In the genomic region with DNA sequence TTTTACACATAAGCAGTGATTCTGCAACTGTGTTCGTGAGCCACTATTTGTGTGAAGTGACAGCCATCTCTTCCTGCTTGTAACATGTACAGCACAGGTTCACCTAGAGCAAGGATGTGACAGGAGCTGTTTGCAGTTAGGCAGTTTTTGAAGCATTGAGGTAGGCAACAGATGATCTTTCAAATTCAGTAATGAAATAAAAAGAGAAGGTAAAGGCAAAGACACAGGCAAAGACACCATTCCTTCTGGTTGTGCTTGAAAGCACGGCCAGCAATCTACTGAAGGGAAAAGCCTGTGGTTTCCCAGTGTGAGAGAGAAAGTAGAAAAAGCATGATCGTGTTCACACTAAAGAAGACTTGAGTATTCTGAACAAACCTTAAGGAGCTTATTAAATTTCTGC, we compare ENCODE assay signal across 35 mouse cellular contexts.
DNase-seq lines count a peak whose midpoint lies in the region; ATAC-seq and TF ChIP-seq lines count a peak whose summit lies in the region.
"Had no signal": no experiment of that assay in that cellular context is flagged by ENCODE, and none has a peak within 500 bp of the region (broad histone marks: within the 10 kb centered on the region; RNA-seq: fewer than 3 reads in every experiment).

No protein-coding gene starts in this region.

- no peaks in the 10 kb centered on the region for H3K9me3 ChIP-seq in hindbrain, embryonic 14.5 days (ENCODE audit: control insufficient read depth, low read length)
- no peaks in the 10 kb centered on the region for H3K9me3 ChIP-seq in hindbrain, embryonic 12.5 days (replicated peaks)
- no peaks in the 10 kb centered on the region for H3K9me3 ChIP-seq in forebrain, embryonic 15.5 days
- no peaks in the 10 kb centered on the region for H3K9me3 ChIP-seq in midbrain, embryonic 15.5 days
- H3K9me3 ChIP-seq: embryonic facial prominence, embryonic 13.5 days; heart, embryonic 13.5 days; intestine, embryonic 15.5 days; limb, embryonic 12.5 days; lung, embryonic 15.5 days; midbrain, embryonic 12.5 days; neural tube, embryonic 12.5 days had no signal

- H3K36me3 ChIP-seq in hindbrain, embryonic 14.5 days (replicated peaks; ENCODE audit: control insufficient read depth, insufficient read depth), result no peaks in the 10 kb centered on the region
- H3K36me3 ChIP-seq in hindbrain, embryonic 12.5 days, result no peaks in the 10 kb centered on the region
- no peaks in the 10 kb centered on the region for H3K36me3 ChIP-seq in forebrain, embryonic 15.5 days
- no peaks in the 10 kb centered on the region for H3K36me3 ChIP-seq in midbrain, embryonic 15.5 days (replicated peaks)
- no peaks in the 10 kb centered on the region for H3K36me3 ChIP-seq in thymus, adult 2 months (ENCODE audit: control insufficient read depth, insufficient read depth, low read length)
- H3K36me3 ChIP-seq: embryonic facial prominence, embryonic 13.5 days; heart, embryonic 13.5 days; intestine, embryonic 15.5 days; limb, embryonic 12.5 days; lung, embryonic 15.5 days; midbrain, embryonic 12.5 days; neural tube, embryonic 12.5 days had no signal

- peak overlapping the region; percentile 49 for H3K27ac ChIP-seq in hindbrain, embryonic 14.5 days
- H3K27ac ChIP-seq in hindbrain, embryonic 12.5 days, result no peak overlapping the region
- H3K27ac ChIP-seq in forebrain, embryonic 15.5 days (replicated peaks), result peak overlapping the region; percentile 70
- peak overlapping the region; percentile 19 for H3K27ac ChIP-seq in midbrain, embryonic 15.5 days
- no peak overlapping the region for H3K27ac ChIP-seq in thymus, adult 2 months (ENCODE audit: control insufficient read depth, insufficient read depth, low read length)
- H3K27ac ChIP-seq: embryonic facial prominence, embryonic 13.5 days; gastrocnemius, adult 2 months; heart, adult 2 months; heart, embryonic 13.5 days; intestine, embryonic 15.5 days; layer of hippocampus, adult 2 months; left cerebral cortex, adult 2 months; limb, embryonic 12.5 days; lung, embryonic 15.5 days; midbrain, embryonic 12.5 days; neural tube, embryonic 12.5 days; stomach, postnatal 0 days had no signal

- WGBS in hindbrain, embryonic 14.5 days, result 66% methylated on average over 3 of the region's 3 CpGs
- 79% methylated on average over 3 of the region's 3 CpGs for WGBS in hindbrain, embryonic 12.5 days
- WGBS in forebrain, embryonic 15.5 days, result 30% methylated on average over 3 of the region's 3 CpGs
- WGBS in midbrain, embryonic 15.5 days, result 52% methylated on average over 3 of the region's 3 CpGs
- WGBS in thymus, adult 2 months, result 77% methylated on average over 3 of the region's 3 CpGs

- no peak overlapping the region for H3K9ac ChIP-seq in hindbrain, embryonic 14.5 days
- no peak overlapping the region for H3K9ac ChIP-seq in hindbrain, embryonic 12.5 days
- H3K9ac ChIP-seq in forebrain, embryonic 15.5 days (replicated peaks), result 0 out of 2 replicates have a peak overlapping the region, but pooled peaks have one; percentile 15
- H3K9ac ChIP-seq in midbrain, embryonic 15.5 days, result no peak overlapping the region
- H3K9ac ChIP-seq: embryonic facial prominence, embryonic 13.5 days; heart, embryonic 13.5 days; intestine, embryonic 15.5 days; limb, embryonic 12.5 days; lung, embryonic 15.5 days; midbrain, embryonic 12.5 days; neural tube, embryonic 12.5 days had no signal

- no peak overlapping the region for H3K4me2 ChIP-seq in hindbrain, embryonic 14.5 days (replicated peaks)
- no peak overlapping the region for H3K4me2 ChIP-seq in hindbrain, embryonic 12.5 days (replicated peaks)
- no peak overlapping the region for H3K4me2 ChIP-seq in forebrain, embryonic 15.5 days (replicated peaks)
- no peak overlapping the region for H3K4me2 ChIP-seq in midbrain, embryonic 15.5 days
- H3K4me2 ChIP-seq: embryonic facial prominence, embryonic 13.5 days; heart, embryonic 13.5 days; intestine, embryonic 15.5 days; limb, embryonic 12.5 days; liver, embryonic 11.5 days; lung, embryonic 15.5 days; midbrain, embryonic 12.5 days; neural tube, embryonic 12.5 days had no signal

- no peak for ATAC-seq in hindbrain, embryonic 14.5 days (ENCODE audit: low FRiP score)
- ATAC-seq in hindbrain, embryonic 12.5 days (ENCODE audit: low FRiP score), result no peak
- ATAC-seq in forebrain, embryonic 15.5 days (replicated peaks), result no peak
- no peak; the same call in 1 of the 2 replicates for ATAC-seq in midbrain, embryonic 15.5 days (replicated peaks)
- no peak for ATAC-seq in erythroblast, adult 5-6 weeks (replicated peaks; ENCODE audit: low FRiP score, poor library complexity, severe bottlenecking)
- ATAC-seq: activated CD4-positive, CD25-positive, alpha-beta regulatory T cell, adult 4 months; intestine, embryonic 15.5 days had no signal

- no peaks in the 10 kb centered on the region; the same call in 1 of the 2 replicates for H3K4me1 ChIP-seq in hindbrain, embryonic 14.5 days (replicated peaks; ENCODE audit: control insufficient read depth, insufficient read depth, low read length)
- peaks cover 8% of the 10 kb centered on the region; the same call in 1 of the 2 replicates for H3K4me1 ChIP-seq in hindbrain, embryonic 12.5 days
- peaks cover 20% of the 10 kb centered on the region for H3K4me1 ChIP-seq in forebrain, embryonic 15.5 days
- peaks cover 5% of the 10 kb centered on the region for H3K4me1 ChIP-seq in midbrain, embryonic 15.5 days
- no peaks in the 10 kb centered on the region for H3K4me1 ChIP-seq in thymus, adult 2 months (replicated peaks; ENCODE audit: control insufficient read depth, insufficient read depth, low read length)
- H3K4me1 ChIP-seq: embryonic facial prominence, embryonic 13.5 days; heart, embryonic 13.5 days; intestine, embryonic 15.5 days; limb, embryonic 12.5 days; lung, embryonic 15.5 days had no signal

- H3K4me3 ChIP-seq in hindbrain, embryonic 14.5 days (replicated peaks; ENCODE audit: low read length), result no peak overlapping the region
- no peak overlapping the region for H3K4me3 ChIP-seq in hindbrain, embryonic 12.5 days
- H3K4me3 ChIP-seq in forebrain, embryonic 15.5 days, result no peak overlapping the region
- no peak overlapping the region for H3K4me3 ChIP-seq in midbrain, embryonic 15.5 days
- no peak overlapping the region for H3K4me3 ChIP-seq in thymus, adult 2 months (ENCODE audit: control insufficient read depth, insufficient read depth, low read length)
- H3K4me3 ChIP-seq: embryonic facial prominence, embryonic 13.5 days; erythroblast, embryonic 14.5 days; gastrocnemius, adult 2 months; heart, adult 2 months; heart, embryonic 13.5 days; intestine, embryonic 15.5 days; layer of hippocampus, adult 2 months; left cerebral cortex, adult 2 months; limb, embryonic 12.5 days; lung, embryonic 15.5 days; midbrain, embryonic 12.5 days; myocyte; neural tube, embryonic 12.5 days had no signal

- TF ChIP-seq POLR2A in brain, embryonic 14.5 days (IDR thresholded peaks at IDR 0.05; ENCODE audit: borderline replicate concordance, extremely low read depth, insufficient read depth, insufficient read length, poor library complexity, severe bottlenecking), result no peak
- no peak for TF ChIP-seq POLR2A in thymus, adult 2 months (IDR thresholded peaks at IDR 0.05; ENCODE audit: control insufficient read depth, extremely low read depth, insufficient read depth, low read length, poor library complexity)

- TF ChIP-seq CTCF in brain, embryonic 14.5 days (IDR thresholded peaks at IDR 0.05; ENCODE audit: borderline replicate concordance, extremely low read depth, insufficient read depth, insufficient read length), result no peak
- TF ChIP-seq CTCF in thymus, adult 2 months (IDR thresholded peaks at IDR 0.05; ENCODE audit: borderline replicate concordance, control insufficient read depth, extremely low read depth, insufficient read depth, low read length, poor library complexity), result no peak

- H3K27me3 ChIP-seq in hindbrain, embryonic 14.5 days (ENCODE audit: control insufficient read depth, insufficient read depth, low read length), result no peaks in the 10 kb centered on the region
- no peaks in the 10 kb centered on the region for H3K27me3 ChIP-seq in hindbrain, embryonic 12.5 days
- H3K27me3 ChIP-seq in forebrain, embryonic 15.5 days, result no peaks in the 10 kb centered on the region
- H3K27me3 ChIP-seq in midbrain, embryonic 15.5 days (replicated peaks), result no peaks in the 10 kb centered on the region
- H3K27me3 ChIP-seq in thymus, adult 2 months (ENCODE audit: control insufficient read depth, insufficient read depth, low read length), result no peaks in the 10 kb centered on the region
- H3K27me3 ChIP-seq: embryonic facial prominence, embryonic 13.5 days; heart, embryonic 13.5 days; intestine, embryonic 15.5 days; limb, embryonic 12.5 days; lung, embryonic 15.5 days; midbrain, embryonic 12.5 days; neural tube, embryonic 12.5 days had no signal

- no peak for DNase-seq in hindbrain, embryonic 14.5 days (ENCODE audit: low spot score)
- DNase-seq in brain, embryonic 14.5 days (ENCODE audit: low read depth), result peak; percentile 56
- no peak for DNase-seq in thymus, adult 2 months
- DNase-seq: adrenal gland, adult 2 months; adrenal gland, postnatal 36 days; B cell, adult 2 months; cerebellum, adult 8-10 months; cerebellum, postnatal 25 days; gastrocnemius, adult 2 months; gastrocnemius, postnatal 36 days; heart, adult 2 months; heart, postnatal 10 days; kidney, adult 2 months; kidney, postnatal 36 days; right cerebral cortex, postnatal 4 days; thymus, adult 18-20 months; thymus, postnatal 36 days had no signal

Comparison
In these comparisons a context has a peak if more than half of its experiments do, and no peak if none do; other contexts are left out.
1. H3K27ac ChIP-seq: peak in hindbrain, embryonic 14.5 days (single experiment), forebrain, embryonic 15.5 days (single experiment) and midbrain, embryonic 15.5 days (single experiment); none in hindbrain, embryonic 12.5 days (single experiment) and thymus, adult 2 months (single experiment).